Mouse (Mus musculus) macrophage (primary cell): ENCODE data around the gene Uggt1. TPM values are rescaled to one million over a fixed set of nuclear protein-coding genes. Genes with fewer than 3 reads are reported as not detected.

ENCODE experiments used
- H3K27ac ChIP-seq: fragments of 350-480 bp; formaldehyde crosslinking; 2 replicates; pipeline ENCODE4 v1.9.0; 2021
- H3K36me3 ChIP-seq: fragments of 350-480 bp; formaldehyde crosslinking; 2 replicates; pipeline ENCODE4 v1.9.0; 2021; ENCODE audit errors: inconsistent target
- H3K4me3 ChIP-seq: fragments of 350-480 bp; formaldehyde crosslinking; 2 replicates; pipeline ENCODE4 v1.9.0; 2021; ENCODE audit errors: inconsistent target
- H3K79me2 ChIP-seq: fragments of 350-480 bp; formaldehyde crosslinking; 2 replicates; pipeline ENCODE4 v1.9.0; 2021; ENCODE audit errors: inconsistent target
- WGBS: methylation state at CpG from one replicate; pipeline ENCODE4 v1.1.7; 2026; ENCODE audit warnings: inconsistent platforms; ENCODE audit not compliant: missing documents; 5-methylcytosine and 5-hydroxymethylcytosine counted together
- polyA plus RNA-seq: library from polyadenylated mRNA; stranded (reverse); fragments of 250-400 nt; gene quantifications from 3 replicates; pipeline ENCODE4 v1.2.4, GENCODE M21; 2018; ENCODE audit warnings: inconsistent platforms

The Uggt1 gene
- polyA plus RNA-seq, 1 experiment from 2014 or later: 55.5 TPM

DNA sequence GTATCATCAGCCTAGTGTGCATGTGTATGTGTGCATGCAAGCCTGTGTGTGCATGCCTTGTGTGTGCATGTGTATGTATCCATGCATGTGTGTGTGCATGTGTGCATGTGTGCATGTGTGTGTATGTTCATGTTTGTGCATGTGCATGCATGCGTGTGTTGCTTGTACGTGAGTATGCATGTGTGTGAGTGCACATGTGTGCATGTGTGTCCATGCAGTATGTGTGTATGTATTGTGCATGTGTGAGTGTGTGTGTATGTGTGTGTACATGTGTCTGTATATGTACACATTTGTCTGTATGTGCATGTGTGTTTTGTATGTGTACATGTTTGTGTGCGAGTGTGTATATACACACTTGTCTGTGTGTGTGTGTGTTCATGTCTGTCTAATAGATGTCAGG, 23.1 kb upstream of the Uggt1 start:
- H3K36me3 ChIP-seq: peaks cover 40% of the 10 kb centered on the region
- 98% methylated on average over 3 of the region's 3 CpGs for WGBS
- H3K4me3 ChIP-seq: no peak overlapping the region
- H3K27ac ChIP-seq: no peak overlapping the region
- H3K79me2 ChIP-seq: peaks cover 44% of the 10 kb centered on the region; the same call in 1 of the 2 replicates

DNA sequence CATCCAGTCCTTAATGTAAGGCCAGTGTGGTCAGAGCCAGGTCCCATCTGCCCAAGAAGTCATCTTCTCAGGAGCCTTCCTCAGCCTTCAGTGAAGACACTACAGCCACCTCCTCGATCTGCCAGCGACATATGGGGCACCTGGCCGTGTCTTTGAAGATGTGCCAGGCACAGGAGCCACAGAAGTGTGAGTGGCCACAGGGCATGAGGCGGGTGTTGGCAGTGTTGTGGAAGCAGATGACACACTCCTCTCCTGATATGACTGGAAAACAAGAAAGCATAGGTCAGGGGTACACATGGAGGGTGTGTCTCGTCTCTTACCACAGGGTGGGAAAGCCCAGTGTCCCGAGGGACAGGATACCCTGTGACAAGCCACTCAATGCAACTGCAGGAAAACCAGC, 21.8 kb upstream of the Uggt1 start:
- peaks cover 40% of the 10 kb centered on the region for H3K36me3 ChIP-seq
- 88% methylated on average over 6 of the region's 6 CpGs for WGBS
- peaks cover 31% of the 10 kb centered on the region; the same call in 1 of the 2 replicates for H3K79me2 ChIP-seq
- H3K27ac ChIP-seq: no peak overlapping the region
- H3K4me3 ChIP-seq: no peak overlapping the region

DNA sequence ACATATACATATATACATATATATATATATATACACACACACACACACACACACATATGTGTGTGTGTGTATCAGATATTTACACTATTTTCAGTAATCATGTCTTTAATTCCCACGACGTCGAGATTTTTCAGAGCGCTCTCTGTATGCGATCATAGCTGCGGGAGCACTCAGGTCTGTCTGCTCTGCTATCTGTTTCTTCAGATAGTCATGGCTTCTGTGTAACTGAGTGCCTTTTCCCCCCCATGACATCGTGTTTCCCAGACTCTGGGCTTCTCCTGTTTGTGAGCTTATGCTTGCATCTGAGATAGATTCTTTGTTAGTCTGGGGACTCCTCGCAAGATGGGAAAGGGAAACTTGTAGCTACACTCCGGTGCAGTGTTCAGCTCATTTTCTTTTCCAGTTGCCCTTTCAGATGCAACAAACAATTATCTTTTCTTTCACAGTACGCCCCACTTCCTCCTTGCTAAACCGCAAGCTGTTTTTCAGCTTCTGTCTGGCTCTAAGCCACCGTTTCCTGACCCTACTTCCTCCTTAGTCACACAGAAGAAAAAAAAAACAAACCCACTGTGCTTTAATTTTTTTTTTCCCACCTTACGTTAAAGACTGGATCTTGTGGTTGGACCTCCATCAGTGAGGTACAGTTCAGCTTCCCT, 19.4 kb upstream of the Uggt1 start:
- peaks cover 9% of the 10 kb centered on the region; the same call in 1 of the 2 replicates for H3K79me2 ChIP-seq
- 2% methylated on average over 13 of the region's 13 CpGs for WGBS
- H3K36me3 ChIP-seq: peaks cover 35% of the 10 kb centered on the region
- no peak overlapping the region for H3K4me3 ChIP-seq
- peak overlapping the region; percentile 75 for H3K27ac ChIP-seq

DNA sequence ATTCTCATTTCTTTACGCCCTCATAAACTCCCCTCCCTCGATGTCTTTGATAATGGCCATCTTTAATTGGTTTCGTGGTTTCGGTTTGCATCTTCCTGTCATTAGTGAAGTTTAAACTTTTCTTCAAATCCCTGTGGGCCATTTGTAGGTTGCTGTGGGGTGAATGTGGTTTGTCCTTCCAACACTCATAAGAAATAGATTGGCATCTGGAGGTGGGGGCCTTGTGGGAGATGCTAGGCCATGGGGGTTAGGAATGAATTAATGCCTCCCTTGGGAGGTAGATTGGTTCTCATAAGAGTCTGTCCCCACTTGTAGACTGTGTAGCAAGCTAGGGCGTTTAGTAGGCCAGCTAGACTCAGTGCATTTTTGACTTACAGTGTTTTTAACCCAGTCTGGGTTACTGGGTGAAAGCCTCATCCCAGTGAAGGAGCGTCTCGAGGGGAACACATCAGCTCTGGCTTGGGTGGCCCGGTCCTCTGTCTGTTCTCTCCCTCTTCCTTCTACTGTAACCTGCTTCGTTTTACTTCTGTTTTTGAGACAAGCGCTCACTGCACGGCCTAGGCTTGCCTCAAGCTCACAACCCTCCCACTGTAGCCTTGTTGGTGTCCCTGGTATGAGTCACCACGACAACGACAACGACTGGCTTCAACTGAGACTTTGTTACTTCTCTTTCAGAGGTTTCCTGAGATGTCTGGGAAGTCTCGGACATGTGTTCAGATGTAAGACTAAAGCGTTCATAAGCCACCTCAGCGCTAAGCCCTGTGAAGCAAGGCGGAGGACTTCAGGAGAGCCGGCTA, 17.4 kb upstream of the Uggt1 start:
- no peak overlapping the region for H3K4me3 ChIP-seq
- H3K27ac ChIP-seq: peak overlapping the region; percentile 62
- peaks cover 14% of the 10 kb centered on the region; the same call in 1 of the 2 replicates for H3K36me3 ChIP-seq
- WGBS: 12% methylated on average over 19 of the region's 19 CpGs
- H3K79me2 ChIP-seq: no peaks in the 10 kb centered on the region; the same call in 1 of the 2 replicates

DNA sequence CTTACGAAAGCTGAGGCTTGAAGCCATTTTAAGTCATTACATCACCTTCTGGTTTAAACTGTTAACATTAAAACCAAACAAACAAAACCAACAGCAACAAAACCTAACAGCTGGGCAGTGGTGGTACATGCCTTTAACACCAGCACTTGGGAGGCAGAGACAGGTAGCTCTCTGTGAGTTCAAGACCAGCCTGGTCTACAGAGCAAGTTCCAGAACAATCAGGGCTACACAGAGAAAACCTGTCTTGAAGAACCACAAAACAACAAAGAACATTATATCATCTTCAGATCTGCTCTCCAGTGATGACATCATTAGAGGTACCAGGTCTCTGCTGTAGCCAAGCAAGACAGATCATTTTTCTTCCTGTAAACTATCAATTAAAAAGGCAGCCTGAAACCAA, 15.9 kb upstream of the Uggt1 start:
- H3K36me3 ChIP-seq: peaks cover 3% of the 10 kb centered on the region; the same call in 1 of the 2 replicates
- no peak overlapping the region for H3K27ac ChIP-seq
- H3K79me2 ChIP-seq: no peaks in the 10 kb centered on the region
- WGBS: 75% methylated on average over 1 of the region's 1 CpGs
- H3K4me3 ChIP-seq: no peak overlapping the region

DNA sequence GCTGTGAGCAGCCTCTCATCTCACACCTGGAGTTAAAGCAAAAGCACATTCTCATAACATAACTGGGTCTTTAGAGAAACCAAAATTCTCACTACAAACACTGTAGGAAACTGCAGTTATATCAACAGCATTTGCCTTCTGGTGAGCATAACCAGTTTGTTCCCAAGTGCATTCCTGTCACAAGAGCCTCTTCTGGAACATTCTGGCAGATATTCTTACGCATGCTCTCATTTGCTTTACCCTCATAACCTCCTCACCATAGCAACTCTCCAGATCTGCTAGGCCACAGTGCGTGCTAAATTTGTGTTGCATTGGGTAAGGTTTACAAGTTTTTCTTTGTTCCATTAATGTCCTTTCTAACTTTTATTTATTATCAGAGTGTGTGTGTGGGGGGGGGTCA, 14.8 kb upstream of the Uggt1 start:
- no peaks in the 10 kb centered on the region for H3K36me3 ChIP-seq
- no peaks in the 10 kb centered on the region for H3K79me2 ChIP-seq
- H3K4me3 ChIP-seq: no peak overlapping the region
- H3K27ac ChIP-seq: no peak overlapping the region
- whole genome bisulfite sequencing: 100% methylated on average over 2 of the region's 2 CpGs

DNA sequence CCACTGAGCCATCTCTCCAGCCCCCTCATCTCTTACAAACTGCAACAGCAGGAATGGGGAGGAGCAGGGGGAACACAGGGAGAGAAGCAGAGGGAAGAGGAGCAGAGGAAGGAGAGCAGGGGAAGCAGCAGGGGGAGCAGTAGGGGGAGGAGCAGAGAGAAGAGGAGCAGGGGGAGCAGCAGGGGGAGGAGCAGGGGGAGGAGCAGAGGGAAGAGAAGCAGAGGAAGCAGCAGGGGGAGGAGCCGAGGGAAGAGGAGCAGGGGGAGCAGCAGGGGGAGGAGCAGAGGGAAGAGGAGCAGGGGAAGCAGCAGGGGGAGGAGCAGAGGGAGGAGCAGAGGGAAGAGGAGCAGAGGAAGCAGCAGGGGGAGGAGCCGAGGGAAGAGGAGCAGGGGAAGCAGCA, 14.1 kb upstream of the Uggt1 start:
- no peaks in the 10 kb centered on the region for H3K79me2 ChIP-seq
- no peak overlapping the region for H3K4me3 ChIP-seq
- no peak overlapping the region for H3K27ac ChIP-seq
- WGBS: no CpG with 5 or more reads among the region's 2 CpGs
- no peaks in the 10 kb centered on the region for H3K36me3 ChIP-seq

DNA sequence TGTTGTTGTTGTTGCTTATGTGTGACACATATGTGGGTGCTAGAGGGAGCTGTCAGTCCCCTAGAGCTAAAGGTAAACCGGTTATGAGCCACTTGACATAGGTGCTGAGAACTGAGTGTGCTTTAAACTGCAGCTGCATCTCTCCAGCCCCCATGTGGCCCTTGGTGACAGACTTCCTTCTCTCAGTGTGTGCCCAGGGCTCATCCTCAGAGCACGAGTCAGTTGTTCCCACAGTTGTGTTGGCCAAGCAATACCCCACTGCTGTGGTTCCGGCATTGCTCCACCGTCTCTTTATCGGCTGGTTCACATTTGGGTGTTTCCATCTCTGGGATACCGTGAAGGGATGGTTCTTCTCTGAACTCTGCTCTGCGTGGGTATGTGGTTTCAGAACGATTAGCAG, 12.8 kb upstream of the Uggt1 start:
- Histone ChIP-seq H3K79me2 (no peaks in the 10 kb centered on the region), H3K27ac (no peak overlapping the region), H3K4me3 (no peak overlapping the region), H3K36me3 (no peaks in the 10 kb centered on the region)
- WGBS: 72% methylated on average over 8 of the region's 8 CpGs

DNA sequence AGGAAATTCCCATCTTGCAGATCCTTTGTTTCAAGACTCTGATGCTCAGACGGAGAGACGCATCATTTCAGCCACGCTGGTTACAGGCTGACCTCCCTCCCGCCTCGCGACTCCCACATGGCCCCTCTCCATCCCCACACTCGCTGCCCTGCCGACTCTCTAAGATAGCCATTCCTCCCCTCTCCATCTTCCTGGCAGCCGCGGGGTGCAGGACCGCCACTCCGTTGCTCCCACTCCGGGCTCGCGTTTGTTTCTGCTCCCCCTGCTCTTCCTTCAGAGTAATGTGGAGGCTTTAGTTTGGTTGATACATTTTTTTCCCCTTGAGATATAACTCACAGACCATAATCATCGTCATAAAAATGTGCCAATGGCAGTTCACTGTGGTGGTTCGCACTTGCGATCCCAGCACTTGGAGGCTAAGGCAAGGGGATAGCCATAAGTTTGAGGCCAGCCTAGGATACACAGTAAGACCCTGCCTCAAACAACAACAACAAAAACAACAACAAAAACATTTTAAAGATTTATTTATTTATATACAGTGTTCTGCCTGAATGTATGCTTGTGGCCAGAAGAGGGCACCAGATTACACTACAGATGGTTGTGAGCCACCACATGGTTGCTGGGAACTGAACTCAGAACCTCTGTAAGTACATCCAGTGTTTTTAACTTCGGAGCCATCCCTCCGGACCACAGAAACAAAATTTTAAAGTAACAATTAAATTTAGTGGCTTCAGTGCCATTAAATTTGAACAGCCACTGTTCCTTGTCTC, 11.5 kb upstream of the Uggt1 start:
- Histone ChIP-seq H3K27ac (no peak overlapping the region), H3K79me2 (no peaks in the 10 kb centered on the region), H3K4me3 (no peak overlapping the region), H3K36me3 (no peaks in the 10 kb centered on the region)
- WGBS: 90% methylated on average over 17 of the region's 20 CpGs

DNA sequence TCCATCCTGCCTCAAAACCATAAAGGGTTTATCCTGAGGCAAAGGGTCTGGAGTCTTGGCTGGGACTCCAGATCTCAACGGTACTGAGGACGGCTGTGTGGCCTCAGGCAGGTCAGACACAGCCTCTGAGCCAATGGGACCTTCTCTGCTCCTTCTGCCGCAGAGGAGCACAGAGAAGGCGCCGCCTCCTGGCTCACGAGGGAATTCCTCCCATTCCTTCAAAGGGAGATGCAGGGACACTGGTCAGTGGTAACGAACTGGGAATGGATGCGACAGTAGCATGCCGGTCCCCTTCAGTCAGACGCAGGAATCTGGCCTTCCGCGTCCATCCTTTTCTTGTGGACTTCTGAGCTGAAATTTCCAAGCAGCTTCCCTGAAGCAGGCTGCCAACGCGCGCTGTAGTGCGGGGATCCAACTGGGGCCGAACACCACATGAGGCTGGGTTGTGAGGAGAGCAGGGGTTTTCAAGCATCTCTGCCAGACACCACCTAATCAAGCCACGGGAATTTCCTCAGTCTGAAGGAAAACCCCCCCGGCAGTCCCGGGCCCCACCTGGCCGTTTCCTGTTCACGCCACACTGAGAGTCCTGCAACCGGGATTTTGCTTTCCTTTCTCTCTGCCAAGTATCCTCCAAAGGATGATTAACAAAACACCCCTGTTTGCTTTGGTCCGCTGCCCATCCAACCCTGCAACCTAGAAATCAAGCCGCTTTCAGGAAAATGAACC, 10.3 kb upstream of the Uggt1 start:
- no peaks in the 10 kb centered on the region for H3K79me2 ChIP-seq
- H3K4me3 ChIP-seq: no peak overlapping the region
- no peak overlapping the region for H3K27ac ChIP-seq
- H3K36me3 ChIP-seq: no peaks in the 10 kb centered on the region
- WGBS: 61% methylated on average over 25 of the region's 25 CpGs

DNA sequence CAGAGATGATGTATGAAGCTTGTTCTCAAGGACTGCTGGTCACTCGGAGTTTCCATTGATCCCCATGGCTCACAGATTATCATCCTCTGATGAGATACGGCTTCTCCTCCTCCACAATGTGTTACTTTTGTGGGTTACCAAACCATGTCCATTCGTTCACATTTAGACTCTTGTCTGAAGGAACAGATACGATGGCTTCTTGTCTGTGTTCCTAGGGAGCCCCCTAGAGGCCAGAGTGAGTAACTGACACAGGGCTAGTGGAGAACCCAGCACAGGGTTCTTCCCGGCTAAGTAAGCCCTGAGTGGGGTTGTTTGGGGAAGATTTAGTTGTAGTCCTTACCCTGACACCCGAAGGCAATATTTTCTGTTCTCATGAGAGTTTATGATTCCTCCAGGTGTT, 8.3 kb upstream of the Uggt1 start:
- H3K4me3 ChIP-seq: no peak overlapping the region
- no peaks in the 10 kb centered on the region for H3K36me3 ChIP-seq
- no peaks in the 10 kb centered on the region for H3K79me2 ChIP-seq
- WGBS: 6% methylated on average over 6 of the region's 6 CpGs
- no peak overlapping the region for H3K27ac ChIP-seq

DNA sequence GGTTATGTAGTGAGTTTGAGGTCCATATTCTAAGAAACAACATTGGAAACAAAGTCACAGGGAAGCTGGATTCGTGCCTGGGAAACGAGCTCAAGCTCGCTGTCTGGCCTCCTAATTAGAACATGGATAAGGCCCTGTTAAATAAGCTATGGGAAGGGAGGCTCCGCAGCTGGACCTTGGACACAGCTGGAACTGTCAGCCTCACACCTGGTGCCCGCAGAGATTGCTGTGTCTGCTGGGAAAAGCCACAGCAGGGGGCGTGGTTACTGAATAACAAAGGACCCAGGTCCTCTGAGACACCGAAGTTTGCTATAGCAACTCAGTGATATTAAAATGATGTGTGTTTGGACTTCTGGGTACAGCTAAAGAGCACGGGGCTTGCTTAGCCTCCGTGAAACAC, 6.9 kb upstream of the Uggt1 start:
- Histone ChIP-seq H3K4me3 (no peak overlapping the region), H3K27ac (no peak overlapping the region)
- 78% methylated on average over 7 of the region's 9 CpGs for WGBS

DNA sequence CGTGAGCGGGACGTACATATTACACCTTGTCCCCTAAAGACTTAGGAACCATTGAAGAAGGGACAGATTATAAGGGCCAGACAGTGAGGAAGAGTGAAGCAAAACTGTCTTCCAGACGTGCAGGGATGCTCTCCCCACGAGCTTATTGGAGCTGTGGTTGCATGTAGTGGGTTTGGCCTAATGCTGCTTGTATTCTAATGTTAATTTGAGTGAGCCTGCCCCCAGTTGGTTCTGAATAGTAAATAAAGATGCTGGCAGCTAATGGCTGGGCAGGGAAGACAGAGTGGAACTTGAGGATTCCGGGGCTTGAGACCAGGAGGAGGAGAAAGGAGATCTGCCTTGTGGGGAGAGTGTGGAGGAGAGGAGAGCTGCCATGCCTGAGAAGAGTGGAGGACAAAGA, 2.2 kb upstream of the Uggt1 start:
- Histone ChIP-seq H3K79me2 (peaks cover 22% of the 10 kb centered on the region), H3K4me3 (no peak overlapping the region), H3K27ac (no peak overlapping the region), H3K36me3 (no peaks in the 10 kb centered on the region)
- 86% methylated on average over 5 of the region's 6 CpGs for WGBS

More for the DNA sequence above, 6.9 kb upstream of the Uggt1 start:
- Histone ChIP-seq H3K36me3 (no peaks in the 10 kb centered on the region), H3K79me2 (no peaks in the 10 kb centered on the region)

DNA sequence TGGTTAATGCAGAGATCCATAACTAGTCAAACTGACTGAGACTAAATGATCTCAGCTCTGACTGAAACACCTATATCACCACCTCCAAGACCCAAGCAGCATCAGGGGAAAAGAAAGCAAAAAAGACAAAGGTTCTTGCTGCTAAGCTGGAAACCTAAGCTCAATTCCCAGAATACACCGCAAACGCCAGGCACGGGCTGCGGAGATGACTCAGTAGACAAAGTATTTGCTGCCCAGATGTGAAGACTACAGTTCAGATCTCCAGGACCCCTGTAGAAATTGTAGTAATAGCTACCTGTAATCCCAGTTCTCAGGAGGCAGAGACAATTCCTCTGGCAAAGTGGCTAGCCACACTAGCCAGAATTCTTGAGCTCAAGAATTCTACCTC, 302 bp upstream of the Uggt1 start:
- peaks cover 40% of the 10 kb centered on the region for H3K79me2 ChIP-seq
- 81% methylated on average over 4 of the region's 4 CpGs for WGBS
- H3K4me3 ChIP-seq: peak overlapping the region; percentile 88; the same call in 1 of the 2 replicates
- H3K27ac ChIP-seq: no peak overlapping the region
- H3K36me3 ChIP-seq: no peaks in the 10 kb centered on the region
